ENCODE assay signal across 9 mouse cellular contexts in the genomic region with DNA sequence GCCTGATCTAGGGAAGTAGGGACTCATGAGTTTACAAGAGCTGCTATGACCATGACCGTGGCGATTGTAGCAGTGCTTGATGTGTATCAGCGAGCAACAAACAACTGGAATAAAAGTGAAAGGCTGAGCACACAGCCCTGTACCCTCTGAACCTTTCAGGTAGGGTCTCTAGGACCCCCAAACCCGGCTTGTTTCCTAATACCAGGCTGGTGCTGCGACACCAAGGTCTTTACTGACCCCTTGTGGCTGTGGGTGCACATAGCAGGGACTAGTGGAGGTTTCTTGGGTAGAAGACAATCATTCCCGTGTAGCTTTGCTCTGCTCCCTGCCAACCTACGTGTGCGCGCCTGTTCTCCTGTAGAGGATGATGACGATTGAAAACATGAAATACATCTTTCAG. TPM values are rescaled to one million over a fixed set of nuclear protein-coding genes. Genes with fewer than 3 reads are reported as not detected.
DNase-seq lines count a peak whose midpoint lies in the region; ATAC-seq and TF ChIP-seq lines count a peak whose summit lies in the region.
"Had no signal": no experiment of that assay in that cellular context is flagged by ENCODE, and none has a peak within 500 bp of the region (broad histone marks: within the 10 kb centered on the region; RNA-seq: fewer than 3 reads in every experiment).

No protein-coding gene starts in this region.

- 38% methylated on average over 10 of the region's 10 CpGs for WGBS in midbrain, embryonic 14.5 days
- 34% methylated on average over 10 of the region's 10 CpGs for WGBS in midbrain, embryonic 15.5 days
- 38% methylated on average over 10 of the region's 10 CpGs for WGBS in hindbrain, embryonic 16.5 days
- WGBS in limb, embryonic 11.5 days, result 36% methylated on average over 10 of the region's 10 CpGs
- 40% methylated on average over 10 of the region's 10 CpGs for WGBS in olfactory bulb, adult 2 months

- H3K27me3 ChIP-seq in midbrain, embryonic 14.5 days (ENCODE audit: control insufficient read depth, insufficient read depth, low read length), result no peaks in the 10 kb centered on the region
- no peaks in the 10 kb centered on the region for H3K27me3 ChIP-seq in midbrain, embryonic 15.5 days (replicated peaks)
- H3K27me3 ChIP-seq in hindbrain, embryonic 16.5 days (replicated peaks; ENCODE audit: control insufficient read depth, insufficient read depth, low read length), result no peaks in the 10 kb centered on the region
- H3K27me3 ChIP-seq in limb, embryonic 11.5 days (ENCODE audit: control insufficient read depth, insufficient read depth, low read length), result no peaks in the 10 kb centered on the region

- TF ChIP-seq CTCF in olfactory bulb, adult 2 months (IDR thresholded peaks at IDR 0.05; ENCODE audit: insufficient read depth, low read depth, low read length), result peak; percentile 64; the same call in 1 of the 2 replicates

- no peak overlapping the region for H3K4me3 ChIP-seq in midbrain, embryonic 14.5 days (replicated peaks; ENCODE audit: low read depth, low read length)
- no peak overlapping the region for H3K4me3 ChIP-seq in midbrain, embryonic 15.5 days
- H3K4me3 ChIP-seq in hindbrain, embryonic 16.5 days (ENCODE audit: low read length), result no peak overlapping the region
- H3K4me3 ChIP-seq in limb, embryonic 11.5 days (ENCODE audit: low read depth, low read length), result no peak overlapping the region
- H3K4me3 ChIP-seq in olfactory bulb, adult 2 months (ENCODE audit: insufficient read depth, low read depth, low read length), result no peak overlapping the region
- H3K4me3 ChIP-seq: myocyte had no signal

- DNase-seq in midbrain, embryonic 14.5 days, result peak; percentile 74
- DNase-seq in adipocyte (ENCODE audit: low spot score), result peak; percentile 55
- peak; percentile 86 for DNase-seq in embryo, embryonic 10.5 days (ENCODE audit: low spot score)
- DNase-seq in limb, embryonic 11.5 days (ENCODE audit: low spot score), result peak; percentile 74
- DNase-seq in thymus, postnatal 25 days, result peak; percentile 60

- no peaks in the 10 kb centered on the region for H3K36me3 ChIP-seq in midbrain, embryonic 14.5 days (ENCODE audit: control insufficient read depth, insufficient read depth, low read length)
- no peaks in the 10 kb centered on the region for H3K36me3 ChIP-seq in midbrain, embryonic 15.5 days (replicated peaks)
- H3K36me3 ChIP-seq in hindbrain, embryonic 16.5 days (ENCODE audit: control insufficient read depth, insufficient read depth, low read length), result no peaks in the 10 kb centered on the region
- H3K36me3 ChIP-seq in limb, embryonic 11.5 days (ENCODE audit: control insufficient read depth, insufficient read depth, low read length), result no peaks in the 10 kb centered on the region

- H3K4me1 ChIP-seq in midbrain, embryonic 14.5 days (ENCODE audit: control insufficient read depth, insufficient read depth, low read length), result no peaks in the 10 kb centered on the region
- H3K4me1 ChIP-seq in midbrain, embryonic 15.5 days, result no peaks in the 10 kb centered on the region
- H3K4me1 ChIP-seq in hindbrain, embryonic 16.5 days (ENCODE audit: control insufficient read depth, insufficient read depth, low read depth, low read length), result no peaks in the 10 kb centered on the region
- no peaks in the 10 kb centered on the region for H3K4me1 ChIP-seq in limb, embryonic 11.5 days (ENCODE audit: control insufficient read depth, insufficient read depth, low read length)
- no peaks in the 10 kb centered on the region for H3K4me1 ChIP-seq in olfactory bulb, adult 2 months (ENCODE audit: control insufficient read depth, insufficient read depth, low read length)

- no peak for ATAC-seq in midbrain, embryonic 14.5 days (ENCODE audit: low FRiP score, low TSS enrichment)
- ATAC-seq in midbrain, embryonic 15.5 days (replicated peaks), result no peak
- 0 out of 2 replicates have a peak, but pooled peaks have one; percentile 24 for ATAC-seq in hindbrain, embryonic 16.5 days
- ATAC-seq in limb, embryonic 11.5 days (ENCODE audit: insufficient number of reproducible peaks, low FRiP score, low TSS enrichment, low read depth), result no peak

- no peak overlapping the region for H3K4me2 ChIP-seq in midbrain, embryonic 14.5 days (ENCODE audit: low read length)
- H3K4me2 ChIP-seq in midbrain, embryonic 15.5 days, result no peak overlapping the region
- no peak overlapping the region for H3K4me2 ChIP-seq in hindbrain, embryonic 16.5 days (ENCODE audit: low read length)
- no peak overlapping the region for H3K4me2 ChIP-seq in limb, embryonic 11.5 days (ENCODE audit: low read depth, severe bottlenecking)

- no peaks in the 10 kb centered on the region for H3K9me3 ChIP-seq in midbrain, embryonic 14.5 days (ENCODE audit: control insufficient read depth, low read length)
- H3K9me3 ChIP-seq in midbrain, embryonic 15.5 days, result no peaks in the 10 kb centered on the region
- H3K9me3 ChIP-seq in hindbrain, embryonic 16.5 days (ENCODE audit: control insufficient read depth, low read length), result no peaks in the 10 kb centered on the region
- no peaks in the 10 kb centered on the region for H3K9me3 ChIP-seq in limb, embryonic 11.5 days (ENCODE audit: control insufficient read depth, low read length)

- no peak for TF ChIP-seq POLR2A in olfactory bulb, adult 2 months (IDR thresholded peaks at IDR 0.05; ENCODE audit: insufficient read depth, low read depth, low read length)

- H3K9ac ChIP-seq in midbrain, embryonic 14.5 days (replicated peaks; ENCODE audit: low read length), result no peak overlapping the region
- no peak overlapping the region for H3K9ac ChIP-seq in midbrain, embryonic 15.5 days
- no peak overlapping the region for H3K9ac ChIP-seq in hindbrain, embryonic 16.5 days (ENCODE audit: low read depth, low read length)
- H3K9ac ChIP-seq in limb, embryonic 11.5 days (ENCODE audit: low read length), result no peak overlapping the region

- no peak overlapping the region for H3K27ac ChIP-seq in midbrain, embryonic 14.5 days (replicated peaks; ENCODE audit: low read depth, low read length)
- no peak overlapping the region for H3K27ac ChIP-seq in midbrain, embryonic 15.5 days
- H3K27ac ChIP-seq in hindbrain, embryonic 16.5 days (ENCODE audit: low read depth, low read length), result no peak overlapping the region
- H3K27ac ChIP-seq in limb, embryonic 11.5 days (replicated peaks; ENCODE audit: low read depth, low read length), result no peak overlapping the region
- no peak overlapping the region for H3K27ac ChIP-seq in olfactory bulb, adult 2 months (ENCODE audit: insufficient read depth, low read depth, low read length)

RNA-seq across cellular contexts. Expression of a gene that starts 15.8 kb away (rescaled TPM):
- 1.2 TPM in 2 replicates for polyA plus RNA-seq in midbrain, embryonic 14.5 days (2014; fragmentation: Nextera tagmentation; extraction: Ambion mirVana)
- polyA plus RNA-seq in midbrain, embryonic 15.5 days (2015; fragmentation: Nextera tagmentation; extraction: Ambion mirVana), result 0.53 and 0.82 TPM in 2 replicates
- 1.2 and 2.4 TPM in 2 replicates for polyA plus RNA-seq in hindbrain, embryonic 16.5 days (2015; fragmentation: Nextera tagmentation; extraction: Ambion mirVana)
- 5.9 and 7.3 TPM in 2 replicates for polyA plus RNA-seq in limb, embryonic 11.5 days (2014; fragmentation: Nextera tagmentation; extraction: Ambion mirVana)
- polyA plus RNA-seq in olfactory bulb, adult 2 months (2012; ENCODE audit: insufficient read depth, insufficient read length, low replicate concordance, missing spikeins), result not detected in 2 replicates
- polyA plus RNA-seq: myocyte had no signal
